Mouse (Mus musculus): ENCODE measurements around the gene Mob4. TPM values are rescaled to one million over a fixed set of nuclear protein-coding genes. Genes with fewer than 3 reads are reported as not detected.
"Not testable (repeated sequence)": the region's sequence is repeated elsewhere in the genome, so short reads cannot be mapped to it uniquely, and the experiment has no call there.

The Mob4 gene
- polyA plus RNA-seq, 1 experiment from 2014 or later: 196 TPM

DNA sequence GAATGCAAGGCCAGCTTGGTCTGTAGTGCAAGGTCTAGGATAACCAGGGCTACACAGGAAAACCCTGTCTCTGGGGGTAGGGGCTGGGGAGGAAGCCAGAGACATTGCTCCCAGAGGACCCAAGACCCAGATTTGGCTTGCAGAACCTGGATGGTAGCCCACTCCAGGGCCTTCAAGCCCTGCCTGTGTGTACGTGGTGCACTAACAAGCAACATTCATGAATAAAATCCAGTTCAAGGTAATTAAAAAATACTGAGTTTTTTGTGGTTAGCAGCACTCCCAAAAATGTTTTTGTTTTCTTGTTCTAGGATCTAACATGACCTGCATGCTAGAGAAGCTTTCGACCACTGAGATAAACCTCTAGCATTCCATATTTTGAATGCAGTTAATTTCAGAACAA is 39.0 kb upstream of the Mob4 start:
- no peaks in the 10 kb centered on the region for H3K27me3 ChIP-seq (ENCODE audit: control insufficient read depth, insufficient read depth, low read length)
- ATAC-seq (ENCODE audit: low FRiP score, low TSS enrichment): no peak
- H3K36me3 ChIP-seq (ENCODE audit: control insufficient read depth, insufficient read depth, low read length): peaks cover 30% of the 10 kb centered on the region
- no peak for DNase-seq
- H3K4me2 ChIP-seq (ENCODE audit: low read length): no peak overlapping the region
- WGBS: 83% methylated on average over 2 of the region's 2 CpGs
- no peak overlapping the region for H3K27ac ChIP-seq (replicated peaks; ENCODE audit: low read depth, low read length)
- H3K9ac ChIP-seq (replicated peaks; ENCODE audit: low read length): no peak overlapping the region
- 0 out of 2 replicates have a peak, but pooled peaks cover 3% of the 10 kb centered on the region for H3K4me1 ChIP-seq (ENCODE audit: control insufficient read depth, insufficient read depth, low read length)
- H3K9me3 ChIP-seq (ENCODE audit: control insufficient read depth, low read length): no peaks in the 10 kb centered on the region
- no peak overlapping the region for H3K4me3 ChIP-seq (replicated peaks; ENCODE audit: low read depth, low read length)

DNA sequence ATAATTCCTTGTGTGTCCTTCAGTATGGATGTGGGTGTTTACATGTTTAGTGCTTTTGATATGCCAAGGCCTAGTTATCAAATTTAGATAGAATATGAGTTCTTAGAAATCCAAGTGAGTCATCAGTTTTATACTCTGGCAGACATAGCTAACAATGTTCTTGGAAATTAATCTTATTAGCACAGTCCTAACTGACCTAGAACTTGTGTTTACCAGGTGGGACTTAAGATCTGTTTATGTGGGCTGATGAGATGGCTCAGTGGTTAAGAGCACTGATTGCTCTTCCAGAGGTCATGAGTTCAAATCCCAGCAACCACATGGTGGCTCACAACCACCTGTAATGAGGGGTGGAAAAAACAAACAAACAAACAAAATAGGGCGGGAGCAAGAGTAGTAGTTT is 38.6 kb upstream of the Mob4 start:
- DNase-seq (no peak), ATAC-seq (ENCODE audit: low FRiP score, low TSS enrichment) (no peak)
- Histone ChIP-seq H3K9ac (replicated peaks; ENCODE audit: low read length) (no peak overlapping the region), H3K9me3 (ENCODE audit: control insufficient read depth, low read length) (no peaks in the 10 kb centered on the region), H3K36me3 (ENCODE audit: control insufficient read depth, insufficient read depth, low read length) (peaks cover 30% of the 10 kb centered on the region), H3K4me1 (ENCODE audit: control insufficient read depth, insufficient read depth, low read length) (0 out of 2 replicates have a peak, but pooled peaks cover 3% of the 10 kb centered on the region), H3K27me3 (ENCODE audit: control insufficient read depth, insufficient read depth, low read length) (no peaks in the 10 kb centered on the region), H3K4me2 (ENCODE audit: low read length) (no peak overlapping the region), H3K4me3 (replicated peaks; ENCODE audit: low read depth, low read length) (no peak overlapping the region), H3K27ac (replicated peaks; ENCODE audit: low read depth, low read length) (no peak overlapping the region)
- WGBS: 79% methylated on average over 1 of the region's 1 CpGs

- ATAC-seq (ENCODE audit: low FRiP score, low TSS enrichment) (no peak), DNase-seq (no peak)
- no peak overlapping the region for H3K4me3 ChIP-seq (replicated peaks; ENCODE audit: low read depth, low read length)
- H3K27ac ChIP-seq (replicated peaks; ENCODE audit: low read depth, low read length): no peak overlapping the region
- no peaks in the 10 kb centered on the region for H3K36me3 ChIP-seq (ENCODE audit: control insufficient read depth, insufficient read depth, low read length)
- H3K4me2 ChIP-seq (ENCODE audit: low read length): no peak overlapping the region
- WGBS: 92% methylated on average over 9 of the region's 9 CpGs
- H3K4me1 ChIP-seq (ENCODE audit: control insufficient read depth, insufficient read depth, low read length): no peaks in the 10 kb centered on the region
- H3K9me3 ChIP-seq (ENCODE audit: control insufficient read depth, low read length): no peaks in the 10 kb centered on the region
- H3K27me3 ChIP-seq (ENCODE audit: control insufficient read depth, insufficient read depth, low read length): no peaks in the 10 kb centered on the region
- H3K9ac ChIP-seq (replicated peaks; ENCODE audit: low read length): no peak overlapping the region
Observed at GRCm38 (mm10) chr1:55106919-55107585, 24.0 kb upstream of the Mob4 start.

GRCm38 (mm10) chr1:55107644-55108043 is 23.4 kb upstream of the Mob4 start:
- no peaks in the 10 kb centered on the region for H3K9me3 ChIP-seq (ENCODE audit: control insufficient read depth, low read length)
- H3K4me2 ChIP-seq (ENCODE audit: low read length): no peak overlapping the region
- no peak overlapping the region for H3K4me3 ChIP-seq (replicated peaks; ENCODE audit: low read depth, low read length)
- no peak overlapping the region for H3K9ac ChIP-seq (replicated peaks; ENCODE audit: low read length)
- WGBS: 89% methylated on average over 1 of the region's 1 CpGs
- H3K36me3 ChIP-seq (ENCODE audit: control insufficient read depth, insufficient read depth, low read length): no peaks in the 10 kb centered on the region
- H3K4me1 ChIP-seq (ENCODE audit: control insufficient read depth, insufficient read depth, low read length): no peaks in the 10 kb centered on the region
- no peaks in the 10 kb centered on the region for H3K27me3 ChIP-seq (ENCODE audit: control insufficient read depth, insufficient read depth, low read length)
- ATAC-seq (ENCODE audit: low FRiP score, low TSS enrichment) (no peak), DNase-seq (no peak)
- no peak overlapping the region for H3K27ac ChIP-seq (replicated peaks; ENCODE audit: low read depth, low read length)

GRCm38 (mm10) chr1:55108473-55108872 is 22.6 kb upstream of the Mob4 start:
- Histone ChIP-seq H3K27ac (replicated peaks; ENCODE audit: low read depth, low read length) (no peak overlapping the region), H3K4me3 (replicated peaks; ENCODE audit: low read depth, low read length) (no peak overlapping the region), H3K4me2 (ENCODE audit: low read length) (no peak overlapping the region), H3K9ac (replicated peaks; ENCODE audit: low read length) (no peak overlapping the region), H3K9me3 (ENCODE audit: control insufficient read depth, low read length) (no peaks in the 10 kb centered on the region), H3K4me1 (ENCODE audit: control insufficient read depth, insufficient read depth, low read length) (no peaks in the 10 kb centered on the region), H3K27me3 (ENCODE audit: control insufficient read depth, insufficient read depth, low read length) (no peaks in the 10 kb centered on the region), H3K36me3 (ENCODE audit: control insufficient read depth, insufficient read depth, low read length) (no peaks in the 10 kb centered on the region)
- ATAC-seq (ENCODE audit: low FRiP score, low TSS enrichment) (no peak), DNase-seq (no peak)
- WGBS: 14% methylated on average over 2 of the region's 2 CpGs

DNA sequence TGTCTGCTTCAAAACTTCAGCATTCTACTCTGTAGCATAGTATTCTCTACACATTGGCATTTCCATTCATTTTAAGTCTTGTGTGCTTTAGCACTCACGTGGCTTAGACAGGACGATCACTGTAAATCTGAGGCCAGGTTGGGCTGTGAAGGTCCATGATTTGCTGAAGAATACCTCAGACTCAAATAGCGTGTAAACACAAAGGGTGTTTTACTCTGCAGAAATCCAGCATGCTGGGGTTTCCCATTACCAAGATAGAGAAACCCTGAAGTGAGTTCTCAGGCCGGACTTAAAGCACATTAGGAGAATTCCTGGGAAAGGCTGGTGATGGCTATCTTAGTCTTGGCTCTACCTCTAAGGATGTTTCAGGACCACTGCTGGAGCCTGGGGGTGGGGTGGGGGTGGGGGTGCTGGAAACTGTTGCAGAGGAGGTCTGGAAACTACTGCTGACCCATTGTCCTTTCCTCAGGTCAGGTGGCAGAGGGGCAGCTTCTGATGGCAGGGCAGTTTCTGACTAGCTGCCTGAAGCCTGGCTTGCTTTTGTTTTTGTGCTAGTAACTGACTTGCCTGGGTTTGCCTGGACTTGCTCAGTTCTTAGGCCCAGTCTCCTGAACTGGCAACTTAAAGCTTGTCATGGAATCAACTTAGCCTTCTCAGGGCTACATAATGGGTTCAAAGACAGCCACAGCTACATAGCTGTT is 21.8 kb upstream of the Mob4 start:
- H3K27ac ChIP-seq (replicated peaks; ENCODE audit: low read depth, low read length): no peak overlapping the region
- H3K4me2 ChIP-seq (ENCODE audit: low read length): no peak overlapping the region
- no peak for ATAC-seq (ENCODE audit: low FRiP score, low TSS enrichment)
- no peaks in the 10 kb centered on the region for H3K36me3 ChIP-seq (ENCODE audit: control insufficient read depth, insufficient read depth, low read length)
- WGBS: 89% methylated on average over 4 of the region's 4 CpGs
- no peaks in the 10 kb centered on the region for H3K9me3 ChIP-seq (ENCODE audit: control insufficient read depth, low read length)
- DNase-seq: no peak
- H3K27me3 ChIP-seq (ENCODE audit: control insufficient read depth, insufficient read depth, low read length): no peaks in the 10 kb centered on the region
- H3K9ac ChIP-seq (replicated peaks; ENCODE audit: low read length): no peak overlapping the region
- no peak overlapping the region for H3K4me3 ChIP-seq (replicated peaks; ENCODE audit: low read depth, low read length)
- H3K4me1 ChIP-seq (ENCODE audit: control insufficient read depth, insufficient read depth, low read length): no peaks in the 10 kb centered on the region

GRCm38 (mm10) chr1:55123046-55123445 is 8.0 kb upstream of the Mob4 start:
- 92% methylated on average over 5 of the region's 5 CpGs for WGBS

DNA sequence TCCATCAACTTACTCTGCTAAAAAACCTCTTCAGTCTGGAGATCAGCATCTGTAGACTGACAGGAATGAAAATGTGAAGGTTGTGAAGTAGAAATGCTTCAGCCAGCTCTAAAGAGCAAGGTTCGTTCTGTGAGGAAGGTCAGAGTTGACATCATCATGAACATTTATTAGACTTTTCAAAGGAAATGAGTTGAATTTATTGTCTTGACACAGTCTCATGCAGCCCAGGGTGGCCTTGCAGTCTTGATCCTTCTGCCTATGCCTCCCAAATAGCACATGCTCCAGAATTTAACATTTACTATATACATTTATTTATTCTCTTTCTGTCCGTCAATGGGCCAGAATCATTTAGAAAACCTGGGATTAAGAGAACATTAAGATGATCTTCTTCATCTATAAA is 7.5 kb upstream of the Mob4 start:
- no peaks in the 10 kb centered on the region for H3K36me3 ChIP-seq (ENCODE audit: control insufficient read depth, insufficient read depth, low read length)
- DNase-seq (no peak), ATAC-seq (ENCODE audit: low FRiP score, low TSS enrichment) (no peak)
- no peaks in the 10 kb centered on the region for H3K27me3 ChIP-seq (ENCODE audit: control insufficient read depth, insufficient read depth, low read length)
- H3K9ac ChIP-seq (replicated peaks; ENCODE audit: low read length): no peak overlapping the region
- H3K9me3 ChIP-seq (ENCODE audit: control insufficient read depth, low read length): no peaks in the 10 kb centered on the region
- no peak overlapping the region for H3K27ac ChIP-seq (replicated peaks; ENCODE audit: low read depth, low read length)
- 94% methylated on average over 2 of the region's 2 CpGs for WGBS
- H3K4me2 ChIP-seq (ENCODE audit: low read length): no peak overlapping the region
- no peak overlapping the region for H3K4me3 ChIP-seq (replicated peaks; ENCODE audit: low read depth, low read length)
- no peaks in the 10 kb centered on the region for H3K4me1 ChIP-seq (ENCODE audit: control insufficient read depth, insufficient read depth, low read length)

More at GRCm38 (mm10) chr1:55123046-55123445, 8.0 kb upstream of the Mob4 start:
- ATAC-seq (ENCODE audit: low FRiP score, low TSS enrichment): no peak
- H3K4me3 ChIP-seq (replicated peaks; ENCODE audit: low read depth, low read length): no peak overlapping the region
- H3K4me1 ChIP-seq (ENCODE audit: control insufficient read depth, insufficient read depth, low read length): no peaks in the 10 kb centered on the region
- no peak overlapping the region for H3K9ac ChIP-seq (replicated peaks; ENCODE audit: low read length)
- H3K27me3 ChIP-seq (ENCODE audit: control insufficient read depth, insufficient read depth, low read length): no peaks in the 10 kb centered on the region
- H3K4me2 ChIP-seq (ENCODE audit: low read length): no peak overlapping the region
- no peaks in the 10 kb centered on the region for H3K9me3 ChIP-seq (ENCODE audit: control insufficient read depth, low read length)
- H3K36me3 ChIP-seq (ENCODE audit: control insufficient read depth, insufficient read depth, low read length): no peaks in the 10 kb centered on the region
- no peak for DNase-seq
- H3K27ac ChIP-seq (replicated peaks; ENCODE audit: low read depth, low read length): no peak overlapping the region

DNA sequence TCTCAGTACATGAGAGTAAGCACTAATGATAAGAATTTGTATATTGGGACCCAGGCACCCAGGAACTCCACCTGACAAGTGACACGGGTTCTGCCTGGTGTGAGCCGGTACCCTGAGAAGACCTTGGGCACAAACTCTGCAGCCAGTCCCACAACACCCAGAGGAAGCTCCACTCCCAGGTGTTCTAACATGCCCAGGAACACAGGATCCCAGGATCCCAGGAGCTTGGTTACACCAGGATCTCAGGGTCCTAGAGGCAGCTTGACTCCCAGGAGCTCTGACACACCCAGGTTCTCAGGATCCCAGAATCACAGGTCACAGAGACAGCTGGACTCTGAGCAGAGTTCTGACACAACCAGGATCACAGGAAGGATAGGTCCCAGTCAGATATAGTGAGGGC is 6.9 kb upstream of the Mob4 start:
- not testable (repeated sequence) for H3K4me3 ChIP-seq (replicated peaks; ENCODE audit: low read depth, low read length); H3K27ac ChIP-seq (replicated peaks; ENCODE audit: low read depth, low read length); H3K9me3 ChIP-seq (ENCODE audit: control insufficient read depth, low read length); H3K9ac ChIP-seq (replicated peaks; ENCODE audit: low read length); DNase-seq; ATAC-seq (ENCODE audit: low FRiP score, low TSS enrichment); H3K36me3 ChIP-seq (ENCODE audit: control insufficient read depth, insufficient read depth, low read length); H3K4me1 ChIP-seq (ENCODE audit: control insufficient read depth, insufficient read depth, low read length); H3K4me2 ChIP-seq (ENCODE audit: low read length); H3K27me3 ChIP-seq (ENCODE audit: control insufficient read depth, insufficient read depth, low read length)
- WGBS: 97% methylated on average over 2 of the region's 2 CpGs

Data from midbrain, embryonic 14.5 days (tissue).